Mouse (Mus musculus): ENCODE measurements around the gene Krt222. TPM values are rescaled to one million over a fixed set of nuclear protein-coding genes. Genes with fewer than 3 reads are reported as not detected.
A peak's percentile ranks its signal among the peaks of the same experiment; 100 is the strongest.
"Not testable (repeated sequence)": the region's sequence is repeated elsewhere in the genome, so short reads cannot be mapped to it uniquely, and the experiment has no call there.

The Krt222 gene
- polyA plus RNA-seq, 1 experiment from 2014 or later, result 3.1 TPM

GRCm38 (mm10) chr11:99265220-99265619 is 21.3 kb upstream of the Krt222 start:
- H3K4me3 ChIP-seq, result no peak overlapping the region
- H3K4me1 ChIP-seq (replicated peaks), result peaks cover 4% of the 10 kb centered on the region; the same call in 1 of the 2 replicates
- H3K36me3 ChIP-seq, result no peaks in the 10 kb centered on the region
- no peak overlapping the region for H3K9ac ChIP-seq
- H3K27me3 ChIP-seq, result no peaks in the 10 kb centered on the region
- 51% methylated on average over 9 of the region's 9 CpGs for WGBS
- ATAC-seq (replicated peaks; ENCODE audit: insufficient number of reproducible peaks, insufficient read depth, low FRiP score, low read depth), result no peak
- H3K9me3 ChIP-seq (replicated peaks), result no peaks in the 10 kb centered on the region
- peak overlapping the region; percentile 63 for H3K27ac ChIP-seq
- H3K4me2 ChIP-seq, result no peak overlapping the region

GRCm38 (mm10) chr11:99256213-99256612 is 12.3 kb upstream of the Krt222 start:
- no peak for ATAC-seq (replicated peaks; ENCODE audit: insufficient number of reproducible peaks, insufficient read depth, low FRiP score, low read depth)
- H3K4me1 ChIP-seq (replicated peaks), result no peaks in the 10 kb centered on the region
- H3K9ac ChIP-seq, result no peak overlapping the region
- H3K9me3 ChIP-seq (replicated peaks), result no peaks in the 10 kb centered on the region
- H3K27ac ChIP-seq, result no peak overlapping the region
- no peaks in the 10 kb centered on the region for H3K27me3 ChIP-seq
- WGBS, result 66% methylated on average over 4 of the region's 4 CpGs
- no peak overlapping the region for H3K4me2 ChIP-seq
- H3K36me3 ChIP-seq, result no peaks in the 10 kb centered on the region
- H3K4me3 ChIP-seq, result no peak overlapping the region

GRCm38 (mm10) chr11:99255316-99255715 is 11.4 kb upstream of the Krt222 start:
- H3K9me3 ChIP-seq (replicated peaks), result no peaks in the 10 kb centered on the region
- 86% methylated on average over 8 of the region's 8 CpGs for WGBS
- no peak for ATAC-seq (replicated peaks; ENCODE audit: insufficient number of reproducible peaks, insufficient read depth, low FRiP score, low read depth)
- no peak overlapping the region for H3K27ac ChIP-seq
- H3K4me3 ChIP-seq, result no peak overlapping the region
- no peaks in the 10 kb centered on the region for H3K36me3 ChIP-seq
- H3K4me2 ChIP-seq, result no peak overlapping the region
- H3K9ac ChIP-seq, result no peak overlapping the region
- H3K4me1 ChIP-seq (replicated peaks), result no peaks in the 10 kb centered on the region
- no peaks in the 10 kb centered on the region for H3K27me3 ChIP-seq

GRCm38 (mm10) chr11:99253893-99254292 is 10.0 kb upstream of the Krt222 start:
- no peaks in the 10 kb centered on the region for H3K27me3 ChIP-seq
- no peak overlapping the region for H3K4me2 ChIP-seq
- H3K36me3 ChIP-seq, result no peaks in the 10 kb centered on the region
- H3K9me3 ChIP-seq (replicated peaks), result no peaks in the 10 kb centered on the region
- 53% methylated on average over 2 of the region's 2 CpGs for WGBS
- no peaks in the 10 kb centered on the region for H3K4me1 ChIP-seq (replicated peaks)
- H3K4me3 ChIP-seq, result no peak overlapping the region
- H3K27ac ChIP-seq, result no peak overlapping the region
- no peak overlapping the region for H3K9ac ChIP-seq
- no peak for ATAC-seq (replicated peaks; ENCODE audit: insufficient number of reproducible peaks, insufficient read depth, low FRiP score, low read depth)

GRCm38 (mm10) chr11:99252671-99253070 is 8.8 kb upstream of the Krt222 start:
- no peak for ATAC-seq (replicated peaks; ENCODE audit: insufficient number of reproducible peaks, insufficient read depth, low FRiP score, low read depth)
- Histone ChIP-seq H3K9me3 (replicated peaks) (no peaks in the 10 kb centered on the region), H3K4me2 (no peak overlapping the region), H3K4me3 (no peak overlapping the region), H3K4me1 (replicated peaks) (no peaks in the 10 kb centered on the region), H3K27me3 (no peaks in the 10 kb centered on the region), H3K36me3 (no peaks in the 10 kb centered on the region), H3K9ac (no peak overlapping the region), H3K27ac (no peak overlapping the region)
- 70% methylated on average over 8 of the region's 8 CpGs for WGBS

- Histone ChIP-seq H3K4me3 (no peak overlapping the region), H3K36me3 (no peaks in the 10 kb centered on the region), H3K9ac (no peak overlapping the region), H3K4me2 (no peak overlapping the region), H3K4me1 (replicated peaks) (no peaks in the 10 kb centered on the region), H3K27ac (no peak overlapping the region), H3K27me3 (no peaks in the 10 kb centered on the region), H3K9me3 (replicated peaks) (no peaks in the 10 kb centered on the region)
- ATAC-seq (replicated peaks; ENCODE audit: insufficient number of reproducible peaks, insufficient read depth, low FRiP score, low read depth), result no peak
- 53% methylated on average over 3 of the region's 3 CpGs for WGBS
Observed at GRCm38 (mm10) chr11:99250666-99251065, 6.8 kb upstream of the Krt222 start.

- no peak for ATAC-seq (replicated peaks; ENCODE audit: insufficient number of reproducible peaks, insufficient read depth, low FRiP score, low read depth)
- WGBS, result 32% methylated on average over 5 of the region's 5 CpGs
- Histone ChIP-seq H3K4me1 (replicated peaks) (no peaks in the 10 kb centered on the region), H3K4me3 (no peak overlapping the region), H3K36me3 (no peaks in the 10 kb centered on the region), H3K4me2 (no peak overlapping the region), H3K27me3 (no peaks in the 10 kb centered on the region), H3K9ac (no peak overlapping the region), H3K27ac (no peak overlapping the region), H3K9me3 (replicated peaks) (no peaks in the 10 kb centered on the region)
Observed at GRCm38 (mm10) chr11:99250241-99250640, 6.4 kb upstream of the Krt222 start.

GRCm38 (mm10) chr11:99249115-99249514 is 5.2 kb upstream of the Krt222 start:
- no peaks in the 10 kb centered on the region for H3K9me3 ChIP-seq (replicated peaks)
- peaks cover 2% of the 10 kb centered on the region for H3K4me1 ChIP-seq (replicated peaks)
- H3K27me3 ChIP-seq, result no peaks in the 10 kb centered on the region
- 61% methylated on average over 4 of the region's 4 CpGs for WGBS
- no peak for ATAC-seq (replicated peaks; ENCODE audit: insufficient number of reproducible peaks, insufficient read depth, low FRiP score, low read depth)
- H3K4me3 ChIP-seq, result no peak overlapping the region
- H3K36me3 ChIP-seq, result no peaks in the 10 kb centered on the region
- H3K9ac ChIP-seq, result no peak overlapping the region
- no peak overlapping the region for H3K4me2 ChIP-seq
- H3K27ac ChIP-seq, result no peak overlapping the region

GRCm38 (mm10) chr11:99247916-99248315 is 4.0 kb upstream of the Krt222 start:
- H3K27ac ChIP-seq, result no peak overlapping the region
- no peak for ATAC-seq (replicated peaks; ENCODE audit: insufficient number of reproducible peaks, insufficient read depth, low FRiP score, low read depth)
- 90% methylated on average over 4 of the region's 4 CpGs for WGBS
- no peaks in the 10 kb centered on the region for H3K36me3 ChIP-seq
- H3K27me3 ChIP-seq, result no peaks in the 10 kb centered on the region
- H3K9me3 ChIP-seq (replicated peaks), result no peaks in the 10 kb centered on the region
- no peak overlapping the region for H3K4me3 ChIP-seq
- H3K9ac ChIP-seq, result no peak overlapping the region
- H3K4me2 ChIP-seq, result no peak overlapping the region
- peaks cover 10% of the 10 kb centered on the region for H3K4me1 ChIP-seq (replicated peaks)

GRCm38 (mm10) chr11:99244519-99244918 is 634 bp upstream of the Krt222 start:
- H3K4me3 ChIP-seq; H3K4me2 ChIP-seq; H3K27ac ChIP-seq; H3K36me3 ChIP-seq; H3K27me3 ChIP-seq; H3K9ac ChIP-seq; ATAC-seq (replicated peaks; ENCODE audit: insufficient number of reproducible peaks, insufficient read depth, low FRiP score, low read depth); H3K4me1 ChIP-seq (replicated peaks); H3K9me3 ChIP-seq (replicated peaks): not testable (repeated sequence)
- 42% methylated on average over 3 of the region's 3 CpGs for WGBS

- WGBS, result 67% methylated on average over 3 of the region's 3 CpGs
- H3K9me3 ChIP-seq (replicated peaks), result no peaks in the 10 kb centered on the region
- no peaks in the 10 kb centered on the region for H3K36me3 ChIP-seq
- H3K27ac ChIP-seq, result peak overlapping the region; percentile 61
- H3K4me1 ChIP-seq (replicated peaks), result peaks cover 14% of the 10 kb centered on the region
- peak overlapping the region; percentile 46 for H3K9ac ChIP-seq
- ATAC-seq (replicated peaks; ENCODE audit: insufficient number of reproducible peaks, insufficient read depth, low FRiP score, low read depth), result no peak
- peak overlapping the region; percentile 76 for H3K4me2 ChIP-seq
- H3K4me3 ChIP-seq, result peak overlapping the region; percentile 52
- H3K27me3 ChIP-seq, result no peaks in the 10 kb centered on the region
Observed at GRCm38 (mm10) chr11:99243200-99243819, 575 bp downstream of the Krt222 start.

- H3K9ac ChIP-seq, result no peak overlapping the region
- H3K9me3 ChIP-seq (replicated peaks), result no peaks in the 10 kb centered on the region
- no peaks in the 10 kb centered on the region for H3K27me3 ChIP-seq
- no peak for ATAC-seq (replicated peaks; ENCODE audit: insufficient number of reproducible peaks, insufficient read depth, low FRiP score, low read depth)
- WGBS, result 62% methylated on average over 5 of the region's 5 CpGs
- H3K4me2 ChIP-seq, result no peak overlapping the region
- no peaks in the 10 kb centered on the region for H3K36me3 ChIP-seq
- peaks cover 14% of the 10 kb centered on the region for H3K4me1 ChIP-seq (replicated peaks)
- H3K27ac ChIP-seq, result no peak overlapping the region
- no peak overlapping the region for H3K4me3 ChIP-seq
Observed at GRCm38 (mm10) chr11:99242056-99242455, 1.8 kb downstream of the Krt222 start.
